Comparison of ENCODE assay signal across 29 mouse cellular contexts in the genomic region with DNA sequence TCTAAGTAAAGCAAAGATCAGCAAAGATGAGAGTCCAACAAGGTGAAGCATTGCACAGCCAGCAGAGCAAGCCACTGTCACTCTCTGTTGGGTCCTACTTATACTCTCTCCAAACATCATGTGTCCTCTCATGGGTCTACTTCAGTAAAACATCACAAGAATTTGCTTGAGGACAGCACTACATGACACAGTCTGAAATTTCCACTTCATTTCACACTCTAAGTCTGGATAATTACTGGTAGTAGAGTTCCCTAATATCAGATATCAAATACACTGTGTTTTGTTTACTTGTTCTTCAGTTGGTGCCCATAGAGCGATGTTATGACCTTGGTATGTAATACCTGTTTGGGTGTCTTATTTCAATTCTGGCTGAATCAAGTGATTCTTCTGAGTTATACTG.
"Had no signal": no experiment of that assay in that cellular context is flagged by ENCODE, and none has a peak within 500 bp of the region (broad histone marks: within the 10 kb centered on the region; RNA-seq: fewer than 3 reads in every experiment).

No protein-coding gene starts in this region.

- DNase-seq: cerebellum, adult 2 months; cerebellum, adult 8-10 months; cerebellum, adult 9-10 months; cerebellum, adult 9-11 months; cerebellum, postnatal 10 days; cerebellum, postnatal 14 days; cerebellum, postnatal 25 days; cerebellum, postnatal 36 days; embryo, embryonic 11 days; forebrain, postnatal 0 days; gastrocnemius, adult 2 months; gastrocnemius, postnatal 10 days; gastrocnemius, postnatal 14 days; gastrocnemius, postnatal 25 days; gastrocnemius, postnatal 36 days; heart, adult 11 months; heart, adult 18-20 months; heart, adult 2 months had no signal

- H3K9me3 ChIP-seq: embryonic facial prominence, embryonic 12.5 days; embryonic facial prominence, embryonic 13.5 days; embryonic facial prominence, embryonic 15.5 days; forebrain, embryonic 10.5 days; forebrain, embryonic 12.5 days; forebrain, embryonic 13.5 days; forebrain, embryonic 15.5 days; heart, embryonic 10.5 days had no signal

- H3K4me2 ChIP-seq: embryonic facial prominence, embryonic 12.5 days; embryonic facial prominence, embryonic 13.5 days; embryonic facial prominence, embryonic 15.5 days; forebrain, embryonic 12.5 days; forebrain, embryonic 13.5 days; forebrain, embryonic 15.5 days had no signal

- H3K9ac ChIP-seq: embryonic facial prominence, embryonic 12.5 days; embryonic facial prominence, embryonic 13.5 days; embryonic facial prominence, embryonic 15.5 days; forebrain, embryonic 12.5 days; forebrain, embryonic 13.5 days; forebrain, embryonic 15.5 days; forebrain, postnatal 0 days had no signal

- H3K36me3 ChIP-seq: embryonic facial prominence, embryonic 12.5 days; embryonic facial prominence, embryonic 13.5 days; embryonic facial prominence, embryonic 15.5 days; forebrain, embryonic 10.5 days; forebrain, embryonic 12.5 days; forebrain, embryonic 15.5 days; heart, embryonic 10.5 days had no signal

- ATAC-seq: forebrain, embryonic 13.5 days; forebrain, embryonic 14.5 days; forebrain, embryonic 15.5 days; forebrain, embryonic 16.5 days; forebrain, postnatal 0 days had no signal

- H3K27me3 ChIP-seq: embryonic facial prominence, embryonic 12.5 days; embryonic facial prominence, embryonic 13.5 days; embryonic facial prominence, embryonic 15.5 days; forebrain, embryonic 12.5 days; forebrain, embryonic 13.5 days; forebrain, embryonic 15.5 days had no signal

- H3K4me1 ChIP-seq: embryonic facial prominence, embryonic 12.5 days; embryonic facial prominence, embryonic 13.5 days; embryonic facial prominence, embryonic 15.5 days; forebrain, embryonic 10.5 days; forebrain, embryonic 12.5 days; heart, embryonic 10.5 days had no signal

- H3K27ac ChIP-seq: embryonic facial prominence, embryonic 12.5 days; embryonic facial prominence, embryonic 13.5 days; embryonic facial prominence, embryonic 15.5 days; forebrain, embryonic 10.5 days; forebrain, embryonic 12.5 days; forebrain, embryonic 13.5 days; forebrain, embryonic 15.5 days; gastrocnemius, adult 2 months; heart, adult 2 months; heart, embryonic 10.5 days had no signal

- H3K4me3 ChIP-seq: embryonic facial prominence, embryonic 12.5 days; embryonic facial prominence, embryonic 13.5 days; embryonic facial prominence, embryonic 15.5 days; erythroblast, embryonic 14.5 days; forebrain, embryonic 10.5 days; forebrain, embryonic 12.5 days; forebrain, embryonic 13.5 days; forebrain, embryonic 15.5 days; gastrocnemius, adult 2 months; heart, adult 2 months; heart, embryonic 10.5 days had no signal
